Mouse (Mus musculus) lung, adult 2 months (tissue): ENCODE data around the gene Slc5a2.

ENCODE experiments used
- CTCF ChIP-seq: fragments of 200-500 bp; IDR thresholded peaks from 2 replicates; pipeline ENCODE4 v1.5.1; 2011; ENCODE audit warnings: mild to moderate bottlenecking, low read length, control low read depth; ENCODE audit not compliant: insufficient read depth
- POLR2A ChIP-seq: fragments of 200-500 bp; IDR thresholded peaks from 2 replicates; pipeline ENCODE4 v1.6.1; 2011; ENCODE audit warnings: low read depth, mild to moderate bottlenecking, control low read depth, low read length, borderline replicate concordance; ENCODE audit errors: extremely low read depth

DNA sequence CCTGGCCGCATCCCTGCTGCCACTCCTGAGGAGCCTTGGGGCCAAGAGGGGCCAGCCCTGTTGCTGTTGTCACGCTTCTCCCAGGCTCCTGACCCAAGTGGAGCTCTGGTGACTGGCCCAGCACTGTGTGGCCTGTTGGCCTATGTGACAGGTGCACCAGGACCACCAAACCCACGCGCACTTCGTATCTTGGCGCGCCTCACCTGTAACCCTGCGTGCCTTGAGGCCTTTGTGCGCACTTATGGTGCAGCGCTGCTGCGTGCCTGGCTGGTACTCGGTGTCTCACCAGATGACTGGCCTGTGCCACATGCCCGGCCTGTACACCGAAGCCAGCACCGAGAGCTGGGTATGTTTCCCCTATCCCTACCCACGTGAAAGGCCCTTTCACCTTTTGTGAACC, 23.1 kb upstream of the Slc5a2 start:
- TF ChIP-seq POLR2A (no peak), CTCF (no peak)
